Mouse (Mus musculus) embryonic facial prominence, embryonic 15.5 days (tissue): Measurements from ENCODE around the gene Car10. TPM values are rescaled to one million over a fixed set of nuclear protein-coding genes. Genes with fewer than 3 reads are reported as not detected.

ENCODE experiments used
- ATAC-seq: fragments of 200-750 bp; cut with Nextera tagmentation; 2 replicates; pipeline ENCODE4 v1.8.0; 2017; ENCODE audit warnings: low read depth, moderate TSS enrichment; ENCODE audit not compliant: insufficient number of reproducible peaks, low FRiP score, low TSS enrichment
- H3K27ac ChIP-seq: fragments of 300-500 bp; sonication (generic); replicated peaks from 2 replicates; pipeline ENCODE4 v1.5.1; 2015; ENCODE audit warnings: mild to moderate bottlenecking, inconsistent platforms
- H3K27me3 ChIP-seq: fragments of 300-500 bp; sonication (generic); 2 replicates; pipeline ENCODE4 v1.6.1; 2015; ENCODE audit warnings: inconsistent platforms
- H3K36me3 ChIP-seq: fragments of 300-500 bp; sonication (generic); 2 replicates; pipeline ENCODE4 v1.6.1; 2015; ENCODE audit warnings: mild to moderate bottlenecking, inconsistent platforms
- H3K4me1 ChIP-seq: fragments of 300-500 bp; sonication (generic); 2 replicates; pipeline ENCODE4 v1.6.1; 2015; ENCODE audit warnings: inconsistent platforms
- H3K4me2 ChIP-seq: fragments of 300-500 bp; sonication (generic); replicated peaks from 2 replicates; pipeline ENCODE4 v1.6.1; 2015; ENCODE audit warnings: mild to moderate bottlenecking, inconsistent platforms
- H3K4me3 ChIP-seq: fragments of 300-500 bp; sonication (generic); replicated peaks from 2 replicates; pipeline ENCODE4 v1.5.1; 2015; ENCODE audit warnings: mild to moderate bottlenecking, inconsistent platforms
- H3K9ac ChIP-seq: fragments of 300-500 bp; sonication (generic); 2 replicates; pipeline ENCODE4 v1.6.1; 2015; ENCODE audit warnings: inconsistent platforms
- H3K9me3 ChIP-seq: fragments of 300-500 bp; sonication (generic); replicated peaks from 2 replicates; pipeline ENCODE4 v1.6.1; 2016; ENCODE audit warnings: inconsistent platforms
- WGBS: fragments of 180-500 bp; shearing (Covaris S2); methylation state at CpG from one replicate; pipeline ENCODE4 v1.1.7; 2015; 5-methylcytosine and 5-hydroxymethylcytosine counted together
- polyA plus RNA-seq: library from polyadenylated mRNA; unstranded; fragments of >200 nt; fragmentation: Nextera tagmentation; extraction: Ambion mirVana; gene quantifications from 2 replicates; pipeline ENCODE4 v1.2.1, GENCODE M21; 2015

The Car10 gene
- polyA plus RNA-seq, 1 experiment from 2014 or later: 3.1 TPM

DNA sequence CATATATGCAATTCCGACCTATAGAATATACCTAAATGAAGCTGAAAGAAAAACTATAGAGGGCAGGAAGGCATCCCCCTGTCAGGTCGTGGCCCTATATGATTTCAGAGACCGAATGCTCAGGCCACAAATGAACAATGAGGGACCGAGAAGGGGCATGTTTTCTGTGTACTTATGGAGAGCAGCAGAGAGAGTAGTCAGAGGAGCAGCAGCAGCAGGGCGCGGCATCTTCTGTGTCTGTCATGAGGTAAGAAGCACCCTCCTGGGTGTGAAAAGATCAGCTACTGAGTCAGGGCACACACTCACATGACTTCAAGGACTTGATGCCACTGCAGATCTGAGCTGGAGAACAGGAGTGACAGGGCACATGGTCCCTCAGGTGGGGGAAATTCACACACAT, 438.4 kb downstream of the Car10 start:
- Histone ChIP-seq H3K9ac (no peak overlapping the region), H3K27ac (no peak overlapping the region), H3K4me2 (no peak overlapping the region), H3K36me3 (no peaks in the 10 kb centered on the region), H3K9me3 (no peaks in the 10 kb centered on the region), H3K4me1 (no peaks in the 10 kb centered on the region), H3K4me3 (no peak overlapping the region), H3K27me3 (no peaks in the 10 kb centered on the region)
- WGBS: 81% methylated on average over 6 of the region's 6 CpGs
- no peak for ATAC-seq

DNA sequence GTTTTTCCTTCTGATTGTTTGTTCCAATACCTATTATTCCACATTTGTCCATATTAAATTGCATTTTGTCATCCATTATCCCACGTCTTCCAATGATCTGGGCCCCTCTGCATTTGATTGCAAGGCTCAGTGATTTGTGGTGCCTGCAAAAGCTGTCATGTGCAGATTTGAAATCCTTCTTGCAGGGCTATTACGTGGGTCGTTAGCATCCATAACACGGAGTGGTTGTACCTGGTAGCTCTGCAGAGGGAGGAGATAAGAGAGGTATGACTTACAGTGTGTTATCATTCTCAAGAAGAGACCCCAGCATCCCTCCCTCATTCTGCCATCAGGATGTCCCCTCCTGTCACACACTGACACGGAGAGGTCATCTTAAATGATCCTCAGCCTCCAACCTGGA, 451.1 kb downstream of the Car10 start:
- Histone ChIP-seq H3K27me3 (no peaks in the 10 kb centered on the region), H3K27ac (no peak overlapping the region), H3K36me3 (no peaks in the 10 kb centered on the region), H3K4me2 (no peak overlapping the region), H3K4me1 (no peaks in the 10 kb centered on the region), H3K9ac (no peak overlapping the region), H3K4me3 (no peak overlapping the region), H3K9me3 (no peaks in the 10 kb centered on the region)
- no peak for ATAC-seq
- WGBS: 49% methylated on average over 5 of the region's 5 CpGs

DNA sequence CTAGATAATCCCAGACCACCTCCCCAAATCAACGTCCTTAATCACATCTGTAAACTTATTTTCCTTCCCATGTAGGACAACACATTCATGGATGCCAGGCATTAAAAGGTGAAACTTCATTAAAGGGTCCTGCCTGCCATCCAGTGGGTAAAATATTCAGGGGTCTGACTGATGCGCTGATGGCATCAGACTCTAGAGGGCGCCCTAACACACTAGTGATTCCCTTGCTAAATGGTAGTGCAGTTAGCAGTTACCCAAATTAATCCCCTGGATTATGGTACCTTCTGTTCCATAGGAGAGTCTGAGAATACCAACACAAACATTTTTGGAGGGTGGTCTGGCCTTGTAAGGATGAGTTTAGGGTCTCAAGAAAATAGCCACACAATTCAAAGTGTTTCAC, 453.1 kb downstream of the Car10 start:
- no peak for ATAC-seq
- Histone ChIP-seq H3K36me3 (no peaks in the 10 kb centered on the region), H3K27ac (no peak overlapping the region), H3K4me3 (no peak overlapping the region), H3K9ac (no peak overlapping the region), H3K27me3 (no peaks in the 10 kb centered on the region), H3K4me2 (no peak overlapping the region), H3K9me3 (no peaks in the 10 kb centered on the region), H3K4me1 (no peaks in the 10 kb centered on the region)
- whole genome bisulfite sequencing: 5% methylated on average over 3 of the region's 3 CpGs

DNA sequence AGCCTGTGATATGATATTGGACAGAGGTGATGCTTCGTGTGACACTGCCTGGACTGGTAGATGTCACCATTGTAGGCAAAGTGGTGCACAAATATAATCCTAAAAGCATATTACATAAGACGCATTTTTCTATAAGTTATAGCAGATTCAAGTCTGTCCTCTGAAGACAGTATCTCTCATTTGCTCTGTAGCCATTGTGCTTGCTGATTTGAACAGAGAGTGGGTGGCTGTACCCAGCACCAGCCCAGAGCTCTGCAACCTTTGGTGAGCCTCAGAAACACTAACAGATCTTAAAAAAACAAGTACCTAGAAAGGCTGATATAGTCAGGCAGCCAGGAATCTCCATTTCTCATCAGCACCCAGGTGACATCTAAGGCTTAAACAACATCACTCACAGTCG, 461.3 kb downstream of the Car10 start:
- H3K36me3 ChIP-seq: no peaks in the 10 kb centered on the region
- H3K4me1 ChIP-seq: no peaks in the 10 kb centered on the region
- 81% methylated on average over 3 of the region's 3 CpGs for WGBS
- H3K27ac ChIP-seq: no peak overlapping the region
- H3K4me2 ChIP-seq: no peak overlapping the region
- H3K9me3 ChIP-seq: no peaks in the 10 kb centered on the region
- ATAC-seq: no peak
- H3K27me3 ChIP-seq: no peaks in the 10 kb centered on the region
- no peak overlapping the region for H3K4me3 ChIP-seq
- H3K9ac ChIP-seq: no peak overlapping the region

DNA sequence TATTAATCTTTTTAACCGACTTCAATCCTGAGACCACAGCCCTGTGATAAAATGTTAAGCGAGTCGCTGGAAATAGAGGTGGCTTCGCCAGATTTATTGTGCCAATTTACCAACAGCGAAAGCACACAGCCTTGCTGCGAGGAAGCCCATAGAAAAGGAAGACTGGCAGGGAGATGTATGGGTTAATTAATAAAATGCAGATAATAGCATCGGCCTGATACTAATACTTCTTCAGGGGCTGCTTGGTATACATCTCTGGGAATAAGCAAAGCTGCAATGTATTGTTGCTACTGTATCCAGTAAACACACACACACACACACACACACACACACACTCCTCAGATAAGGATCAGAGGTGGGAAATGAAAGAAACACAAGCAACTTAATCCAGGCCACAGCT, 462.7 kb downstream of the Car10 start:
- Histone ChIP-seq H3K9me3 (no peaks in the 10 kb centered on the region), H3K36me3 (no peaks in the 10 kb centered on the region), H3K9ac (no peak overlapping the region), H3K27ac (no peak overlapping the region), H3K4me1 (no peaks in the 10 kb centered on the region), H3K4me2 (no peak overlapping the region), H3K4me3 (no peak overlapping the region), H3K27me3 (no peaks in the 10 kb centered on the region)
- 74% methylated on average over 7 of the region's 7 CpGs for WGBS
- ATAC-seq: no peak

DNA sequence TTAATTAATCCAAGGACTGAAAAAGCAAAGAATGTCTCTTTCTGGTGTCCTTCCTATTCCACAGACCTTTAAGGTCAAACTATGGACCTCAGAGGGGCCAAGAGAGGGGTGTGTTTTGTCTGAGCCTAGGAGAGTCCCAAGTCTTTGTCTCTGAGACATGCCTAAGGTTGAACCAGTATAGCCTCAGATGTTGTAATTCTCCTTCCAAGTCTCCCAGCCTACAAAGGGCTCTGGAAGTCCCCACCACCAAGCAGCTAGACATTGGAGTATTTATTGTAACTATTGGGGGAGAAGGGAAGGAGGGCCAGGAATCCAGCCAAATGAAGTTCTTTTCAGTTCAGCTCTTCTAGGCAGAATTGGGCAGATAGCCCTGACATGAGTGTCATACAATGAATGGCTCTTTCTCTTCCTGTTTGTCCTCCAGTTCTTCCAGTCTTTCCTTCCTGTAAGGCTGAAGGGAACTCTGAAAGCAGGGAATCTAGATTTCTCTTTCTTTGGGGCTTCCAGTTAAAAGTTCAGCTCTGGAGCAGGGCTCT, 464.6 kb downstream of the Car10 start:
- Histone ChIP-seq H3K9me3 (no peaks in the 10 kb centered on the region), H3K36me3 (no peaks in the 10 kb centered on the region), H3K27ac (no peak overlapping the region), H3K4me1 (no peaks in the 10 kb centered on the region), H3K9ac (no peak overlapping the region), H3K4me2 (no peak overlapping the region), H3K27me3 (no peaks in the 10 kb centered on the region), H3K4me3 (no peak overlapping the region)
- no peak for ATAC-seq

DNA sequence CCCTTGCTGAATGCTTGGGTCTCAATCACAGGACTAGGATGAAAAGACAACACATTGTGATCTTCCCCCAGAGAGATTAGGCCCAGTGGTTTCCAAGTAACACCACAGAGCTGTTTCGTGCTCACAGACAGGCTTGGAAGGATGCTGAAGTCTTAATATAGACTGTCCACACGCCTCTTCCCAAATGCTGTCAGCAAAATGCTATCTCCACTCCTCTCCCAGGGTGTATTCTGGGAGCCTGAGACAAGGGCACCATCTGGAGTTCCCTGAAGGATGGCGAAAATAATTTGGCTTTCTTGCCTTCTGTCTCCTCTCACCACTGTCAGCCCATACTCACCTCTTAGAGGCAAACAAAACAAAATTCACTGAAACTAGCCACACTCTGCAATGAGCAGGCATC, 467.9 kb downstream of the Car10 start:
- Histone ChIP-seq H3K4me3 (no peak overlapping the region), H3K4me2 (no peak overlapping the region), H3K27ac (no peak overlapping the region), H3K4me1 (no peaks in the 10 kb centered on the region), H3K9ac (no peak overlapping the region), H3K27me3 (no peaks in the 10 kb centered on the region), H3K9me3 (no peaks in the 10 kb centered on the region), H3K36me3 (no peaks in the 10 kb centered on the region)
- ATAC-seq: no peak
- 76% methylated on average over 3 of the region's 3 CpGs for WGBS

DNA sequence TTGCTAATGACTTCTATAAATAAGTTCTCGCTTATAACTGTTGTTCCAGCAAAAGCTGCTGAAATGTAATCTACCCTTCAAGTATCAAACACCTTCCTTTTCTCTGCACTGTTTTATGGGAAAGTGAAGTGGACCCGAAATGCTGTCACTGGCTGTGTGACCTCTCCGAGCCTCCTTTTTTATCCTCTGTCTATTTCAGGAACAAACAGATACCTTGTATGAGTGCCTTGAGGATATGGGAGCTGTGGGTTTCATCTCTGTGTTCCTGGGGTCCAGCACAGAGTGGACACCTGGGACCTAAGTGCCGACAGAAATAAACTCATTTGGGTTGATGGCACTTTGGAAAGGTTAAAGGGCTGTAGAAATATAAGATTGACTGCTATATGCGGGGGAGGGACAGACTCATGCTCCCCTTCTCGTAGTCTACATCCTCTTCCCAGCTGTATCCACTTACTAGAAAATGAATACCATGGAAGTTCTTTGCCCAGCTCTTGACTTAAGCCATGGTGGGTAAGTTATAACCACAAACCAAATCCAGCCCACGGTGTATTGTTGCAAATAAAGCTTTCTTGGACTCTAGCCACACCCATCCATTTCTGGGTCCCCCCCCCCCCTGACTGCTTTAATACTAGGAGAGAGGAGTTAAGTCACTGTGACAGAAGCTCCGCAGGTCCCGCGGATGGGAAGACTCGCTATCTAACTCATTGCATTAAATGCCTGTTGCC, 474.3 kb downstream of the Car10 start:
- Histone ChIP-seq H3K27me3 (no peaks in the 10 kb centered on the region), H3K9ac (no peak overlapping the region), H3K4me3 (no peak overlapping the region), H3K4me1 (no peaks in the 10 kb centered on the region), H3K27ac (no peak overlapping the region), H3K36me3 (no peaks in the 10 kb centered on the region), H3K9me3 (no peaks in the 10 kb centered on the region), H3K4me2 (no peak overlapping the region)
- no peak for ATAC-seq
- WGBS: 44% methylated on average over 11 of the region's 11 CpGs

DNA sequence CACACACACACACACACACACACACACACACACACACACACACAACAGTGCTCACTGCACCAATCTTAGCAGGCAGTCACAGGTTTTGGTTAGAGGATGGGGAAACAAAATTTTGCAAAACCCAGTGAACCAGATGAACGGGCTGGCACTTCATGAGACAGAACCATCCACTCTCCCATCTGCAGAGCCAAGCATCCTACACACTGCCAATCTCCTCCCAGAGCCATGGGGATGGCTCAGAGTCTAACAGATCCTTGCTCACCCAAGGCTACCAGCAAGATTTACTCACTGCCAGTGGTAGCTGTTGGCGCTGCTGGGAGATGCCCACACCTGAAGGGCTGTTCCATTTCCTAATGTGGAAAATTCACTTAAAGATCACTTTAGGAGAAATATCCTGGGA, 479.6 kb downstream of the Car10 start:
- no peak overlapping the region for H3K9ac ChIP-seq
- no peak overlapping the region for H3K4me3 ChIP-seq
- ATAC-seq: no peak
- 70% methylated on average over 2 of the region's 2 CpGs for WGBS
- no peak overlapping the region for H3K27ac ChIP-seq
- H3K36me3 ChIP-seq: no peaks in the 10 kb centered on the region
- H3K9me3 ChIP-seq: no peaks in the 10 kb centered on the region
- no peak overlapping the region for H3K4me2 ChIP-seq
- no peaks in the 10 kb centered on the region for H3K27me3 ChIP-seq
- no peaks in the 10 kb centered on the region for H3K4me1 ChIP-seq

DNA sequence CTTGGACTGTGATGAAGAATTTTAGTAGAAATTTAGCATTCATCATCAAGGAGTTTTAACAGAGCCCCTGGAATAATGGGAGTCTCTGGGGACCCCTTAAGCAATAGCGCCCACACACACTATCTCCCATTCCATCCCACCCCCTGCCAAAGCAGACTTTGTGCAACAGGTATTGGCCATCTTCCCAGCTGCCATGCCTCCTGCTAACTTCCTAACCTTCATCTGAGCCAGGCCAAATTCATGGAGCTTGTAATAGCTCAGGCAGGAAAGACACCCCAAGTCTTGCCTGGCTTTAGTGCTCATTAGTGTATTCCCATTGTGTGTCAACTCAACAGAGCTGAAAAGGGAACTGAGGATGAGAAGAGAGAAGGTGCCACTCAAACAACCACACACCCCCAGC, 481.8 kb downstream of the Car10 start:
- no peaks in the 10 kb centered on the region for H3K4me1 ChIP-seq
- 92% methylated on average over 1 of the region's 1 CpGs for WGBS
- no peak overlapping the region for H3K4me2 ChIP-seq
- no peak overlapping the region for H3K9ac ChIP-seq
- H3K9me3 ChIP-seq: no peaks in the 10 kb centered on the region
- no peak overlapping the region for H3K4me3 ChIP-seq
- no peaks in the 10 kb centered on the region for H3K27me3 ChIP-seq
- no peaks in the 10 kb centered on the region for H3K36me3 ChIP-seq
- ATAC-seq: no peak
- H3K27ac ChIP-seq: no peak overlapping the region

DNA sequence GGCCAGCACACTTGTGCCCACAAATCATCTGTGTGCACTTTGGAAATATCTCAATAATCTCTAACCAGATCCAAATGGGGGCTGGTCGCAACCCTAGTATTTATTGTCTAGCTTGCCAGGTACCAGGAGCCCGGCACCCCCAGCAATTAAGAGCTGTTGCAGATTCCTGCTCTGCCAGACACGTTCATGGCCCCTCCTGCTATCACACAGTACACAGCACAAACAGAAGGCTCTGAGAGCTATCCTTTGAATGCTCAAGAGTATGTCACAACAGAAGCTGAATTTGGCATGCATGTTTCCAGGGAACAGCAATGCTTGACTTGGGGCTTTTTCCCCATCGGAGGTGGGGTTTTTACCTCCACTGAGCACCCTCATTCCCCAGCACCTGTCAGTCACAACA, 483.5 kb downstream of the Car10 start:
- Histone ChIP-seq H3K27ac (no peak overlapping the region), H3K4me2 (no peak overlapping the region), H3K9ac (no peak overlapping the region), H3K9me3 (no peaks in the 10 kb centered on the region), H3K4me3 (no peak overlapping the region), H3K27me3 (no peaks in the 10 kb centered on the region), H3K4me1 (no peaks in the 10 kb centered on the region), H3K36me3 (no peaks in the 10 kb centered on the region)
- ATAC-seq: no peak
- 48% methylated on average over 4 of the region's 4 CpGs for WGBS

DNA sequence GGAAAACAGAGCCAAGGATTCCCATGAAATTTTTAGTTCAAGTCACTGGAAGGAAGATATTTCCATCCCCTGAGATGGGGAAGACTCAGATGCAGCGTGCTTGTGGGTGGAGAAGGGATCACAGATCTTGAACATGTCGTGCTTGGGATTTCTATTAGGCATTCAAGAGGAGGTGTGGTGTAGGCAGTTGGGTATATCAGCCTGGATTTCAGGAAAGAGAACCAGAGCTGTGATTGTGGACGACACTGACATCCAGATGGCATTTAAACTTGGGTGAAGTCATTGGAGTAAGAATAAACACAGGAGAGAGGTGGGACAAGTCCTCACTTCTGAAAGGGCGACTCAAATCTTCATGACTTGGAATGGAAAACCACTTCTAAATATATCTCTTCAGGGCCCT, 490.0 kb downstream of the Car10 start:
- Histone ChIP-seq H3K4me3 (no peak overlapping the region), H3K9ac (no peak overlapping the region), H3K36me3 (no peaks in the 10 kb centered on the region), H3K27ac (no peak overlapping the region), H3K4me2 (no peak overlapping the region), H3K27me3 (no peaks in the 10 kb centered on the region), H3K9me3 (no peaks in the 10 kb centered on the region), H3K4me1 (no peaks in the 10 kb centered on the region)
- ATAC-seq: no peak
- WGBS: 71% methylated on average over 4 of the region's 4 CpGs
